Mouse (Mus musculus) activated CD4-positive, CD25-positive, alpha-beta regulatory T cell, adult 4 months (primary cell): ENCODE measurements around the gene Nt5m. TPM values are rescaled to one million over a fixed set of nuclear protein-coding genes. Genes with fewer than 3 reads are reported as not detected.
"Not testable (repeated sequence)": the region's sequence is repeated elsewhere in the genome, so short reads cannot be mapped to it uniquely, and the experiment has no call there.

Source experiments
- ATAC-seq: one replicate; pipeline ENCODE4 v1.8.0; 2017
- polyA plus RNA-seq, 2 experiments: library from polyadenylated mRNA; unstranded; fragments of 100-300 nt; shearing (Covaris generic); gene quantifications; one replicate each; pipeline ENCODE4 v1.2.1; 2017

The Nt5m gene
- 1 to 10 TPM; 8.7 to 8.8 TPM for polyA plus RNA-seq

DNA sequence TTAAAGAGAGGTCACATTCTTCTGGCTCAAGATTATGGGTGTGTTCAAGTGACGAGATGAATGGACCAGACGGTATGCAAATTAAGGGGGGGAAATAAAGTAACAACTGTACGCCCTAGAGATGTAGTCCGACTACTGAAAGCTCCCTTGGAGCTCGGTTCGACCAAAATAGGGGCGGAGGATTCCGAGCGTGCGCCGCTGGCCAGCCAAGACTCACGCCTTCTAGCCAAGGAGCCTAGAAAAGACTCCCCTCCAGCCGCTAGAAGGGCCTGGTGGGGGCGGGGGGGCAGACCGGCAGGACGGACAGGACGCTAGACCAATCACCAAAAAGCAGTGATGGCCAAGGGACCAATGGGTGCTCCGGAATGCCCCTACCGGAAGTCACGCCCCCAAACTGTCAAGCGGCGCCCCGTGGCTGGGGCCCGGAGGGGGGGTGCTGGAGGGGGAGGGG is at the start of gene Nt5m:
TSS of gene Nt5m (plus strand) at position 440 of the 451 bp plus-strand sequence.
- peak; percentile 84 for ATAC-seq

DNA sequence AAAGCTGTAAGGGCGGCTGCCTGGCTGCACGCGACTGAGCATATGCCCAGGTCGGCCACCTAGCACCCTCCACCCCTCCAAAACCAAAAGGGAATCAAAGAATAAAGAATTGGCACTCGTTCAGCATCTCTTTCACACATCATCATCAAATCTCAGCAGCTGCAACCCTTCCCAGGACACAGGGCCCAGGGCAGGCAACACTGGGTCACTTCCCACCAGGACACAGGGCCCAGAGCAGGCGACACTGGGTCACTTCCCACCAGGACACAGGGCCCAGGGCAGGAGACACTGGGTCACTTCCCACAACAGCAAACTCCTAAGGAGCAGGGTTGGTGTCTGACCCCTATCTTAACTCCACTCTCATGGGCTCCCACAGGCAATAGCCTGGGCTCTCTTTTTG is 45.9 kb upstream of the Nt5m start:
- ATAC-seq, result no peak

DNA sequence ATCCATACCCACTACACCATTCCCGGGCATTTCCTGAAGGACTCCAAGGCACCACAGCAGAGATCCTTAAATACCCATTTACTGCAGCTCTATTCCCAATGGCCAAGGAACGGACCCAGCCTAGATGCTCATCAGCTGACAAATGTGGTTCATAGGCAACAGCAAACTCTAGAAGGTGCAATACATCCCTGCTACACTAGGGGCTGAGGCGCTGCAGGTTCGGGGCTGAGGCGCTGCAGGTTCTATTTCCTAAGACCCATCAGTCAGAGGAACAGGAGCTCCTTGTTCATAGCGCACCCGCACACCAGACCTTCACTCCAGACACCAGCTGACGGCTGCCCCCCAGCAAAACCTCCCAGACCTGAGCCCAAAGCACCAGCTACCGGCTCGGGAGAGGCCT is 38.8 kb upstream of the Nt5m start:
- no peak for ATAC-seq

DNA sequence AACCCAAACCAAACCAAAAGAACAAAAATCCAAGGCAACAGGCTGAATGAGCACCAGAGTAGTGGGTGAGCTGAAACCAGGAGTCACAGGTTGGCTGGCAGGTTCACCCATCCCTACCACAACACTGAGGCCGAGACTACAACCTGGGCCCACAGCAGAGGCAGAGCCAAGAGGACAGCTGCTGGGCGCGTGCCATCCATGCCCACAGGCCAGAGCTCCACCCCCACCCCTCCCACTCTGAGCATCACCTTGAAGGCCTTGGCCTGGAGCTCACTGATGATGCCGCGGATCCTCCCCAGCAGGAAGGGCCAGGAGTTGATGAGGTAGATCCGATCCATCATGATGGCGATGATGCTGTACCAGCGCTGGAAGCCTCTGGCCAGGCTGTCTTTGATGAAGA is 37.4 kb upstream of the Nt5m start:
- ATAC-seq, result no peak

DNA sequence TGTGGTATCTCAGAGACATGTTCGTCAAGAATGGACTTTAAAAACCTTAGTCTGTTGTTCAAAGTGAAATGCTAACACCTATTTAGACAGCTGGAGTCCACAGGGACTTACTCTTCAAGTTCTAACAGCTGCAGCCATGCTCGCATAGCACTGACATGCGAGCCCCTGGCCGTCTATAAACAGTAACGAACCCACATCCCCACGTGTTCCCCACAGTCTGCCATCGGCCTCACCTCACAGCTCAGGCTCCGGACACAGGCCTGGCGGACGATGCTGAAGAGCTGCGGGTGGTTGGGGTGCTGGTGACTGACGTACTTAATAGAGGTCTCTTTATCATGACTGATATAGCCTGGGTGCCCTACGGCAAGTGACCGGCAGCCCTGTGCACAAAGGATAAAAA is 35.7 kb upstream of the Nt5m start:
- ATAC-seq, result no peak

DNA sequence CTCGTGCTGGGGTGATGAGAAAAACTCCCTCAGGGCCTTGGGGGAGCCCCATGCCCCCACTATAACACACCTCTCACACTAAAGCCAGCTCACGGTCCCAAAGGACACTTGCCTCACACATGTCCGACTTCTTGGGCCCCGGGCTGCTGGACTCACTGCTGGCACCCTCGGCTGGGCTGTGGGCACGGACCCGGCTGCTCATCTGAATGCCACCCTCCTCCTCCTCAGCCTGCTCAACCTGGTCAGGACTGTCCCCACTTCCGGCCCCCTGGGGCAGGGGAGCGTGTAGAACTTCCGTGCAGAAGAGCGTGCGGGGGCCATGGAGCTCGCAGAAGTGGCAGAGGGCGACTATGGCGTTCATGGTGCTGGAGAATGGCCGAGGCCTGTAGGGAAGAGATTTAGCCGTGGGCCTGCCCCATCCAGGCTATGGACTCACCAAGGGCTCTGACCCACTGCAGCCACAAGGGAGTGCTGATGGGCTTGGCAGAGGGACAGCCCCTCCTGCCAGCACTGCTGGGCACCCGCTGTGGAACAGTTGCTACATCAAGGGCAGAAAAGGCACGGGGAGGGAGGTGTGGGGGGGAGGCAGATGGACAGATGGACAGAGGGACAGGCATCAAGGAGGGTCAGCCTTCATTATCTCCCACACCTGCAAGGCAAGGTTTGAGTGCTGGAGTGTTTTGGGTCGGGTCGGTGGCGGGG is 34.7 kb upstream of the Nt5m start:
- ATAC-seq, result no peak

DNA sequence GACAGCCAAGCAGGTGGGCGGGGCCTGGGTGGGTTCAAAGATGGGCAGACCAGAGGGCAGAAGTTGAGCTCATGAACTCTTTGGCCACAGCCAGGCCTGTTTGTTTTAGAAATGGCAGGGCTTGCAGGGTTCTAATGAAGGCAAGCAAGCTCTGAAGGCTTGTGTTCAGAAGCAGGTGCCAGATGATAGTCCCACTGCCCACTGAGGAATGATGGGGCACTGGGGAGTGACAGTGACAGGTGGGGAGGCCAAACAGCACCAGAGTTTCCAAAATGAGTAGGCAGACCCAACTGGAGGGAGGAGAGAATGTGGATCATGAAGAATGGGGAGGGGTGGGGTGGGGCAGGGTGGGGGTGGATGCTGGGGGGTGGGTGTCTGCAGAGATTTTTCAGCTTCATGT is 34.0 kb upstream of the Nt5m start:
- no peak for ATAC-seq

DNA sequence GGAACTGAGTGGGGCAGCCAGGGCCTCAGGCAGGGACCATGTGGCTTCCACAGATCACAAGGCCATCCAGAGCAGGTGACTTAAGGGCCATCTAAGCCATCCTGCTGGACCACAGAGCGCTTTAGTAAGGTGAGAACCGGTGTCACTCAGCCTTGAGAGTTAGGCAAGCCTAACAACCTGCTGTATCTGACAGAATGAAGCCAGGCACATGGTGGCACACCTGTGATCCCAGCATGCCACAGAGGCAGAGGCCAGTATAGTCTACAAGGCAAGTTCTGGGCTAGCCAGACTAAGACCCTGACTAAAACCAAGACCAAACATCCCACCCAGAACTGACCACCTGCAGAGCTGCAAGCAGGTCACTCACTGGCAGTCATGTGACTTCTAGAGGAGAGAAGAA is 33.6 kb upstream of the Nt5m start:
- ATAC-seq, result no peak

DNA sequence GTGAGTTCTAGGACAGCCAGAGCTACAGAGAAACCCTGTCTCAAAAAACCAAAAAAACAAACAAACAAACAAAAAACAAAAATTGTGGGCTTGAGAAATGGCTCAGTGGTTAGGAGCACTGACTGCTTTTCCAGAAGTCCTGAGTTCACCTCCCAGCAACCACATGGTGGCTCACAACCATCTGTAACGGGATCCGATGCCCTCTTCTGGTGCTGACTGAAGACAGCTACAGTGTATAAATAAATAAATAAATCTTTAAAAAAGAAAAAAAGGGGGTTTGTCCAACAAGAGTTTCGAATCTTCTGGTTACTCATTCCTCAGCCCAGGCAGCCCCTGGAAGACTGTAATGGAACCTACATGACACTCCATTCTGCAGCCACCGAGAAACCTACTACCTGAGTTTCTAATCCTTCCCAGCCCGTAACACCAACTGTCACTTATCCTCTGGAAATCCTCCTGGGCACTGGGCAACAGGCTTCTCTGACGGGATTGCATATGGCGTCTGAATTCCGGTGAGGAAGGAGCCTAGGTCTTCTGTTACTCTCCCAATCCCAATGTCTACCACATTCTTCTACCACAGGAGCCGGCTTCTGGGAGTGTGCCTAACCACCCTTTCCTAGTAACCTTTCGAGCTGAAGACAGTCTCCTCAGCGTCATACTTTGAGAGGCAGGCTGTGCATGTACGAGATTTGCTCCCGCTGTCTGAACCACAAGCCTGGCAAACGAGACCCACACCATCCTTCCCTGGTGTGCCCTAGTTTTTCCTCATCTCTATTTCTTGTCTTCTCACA is 30.9 kb upstream of the Nt5m start:
- no peak for ATAC-seq

DNA sequence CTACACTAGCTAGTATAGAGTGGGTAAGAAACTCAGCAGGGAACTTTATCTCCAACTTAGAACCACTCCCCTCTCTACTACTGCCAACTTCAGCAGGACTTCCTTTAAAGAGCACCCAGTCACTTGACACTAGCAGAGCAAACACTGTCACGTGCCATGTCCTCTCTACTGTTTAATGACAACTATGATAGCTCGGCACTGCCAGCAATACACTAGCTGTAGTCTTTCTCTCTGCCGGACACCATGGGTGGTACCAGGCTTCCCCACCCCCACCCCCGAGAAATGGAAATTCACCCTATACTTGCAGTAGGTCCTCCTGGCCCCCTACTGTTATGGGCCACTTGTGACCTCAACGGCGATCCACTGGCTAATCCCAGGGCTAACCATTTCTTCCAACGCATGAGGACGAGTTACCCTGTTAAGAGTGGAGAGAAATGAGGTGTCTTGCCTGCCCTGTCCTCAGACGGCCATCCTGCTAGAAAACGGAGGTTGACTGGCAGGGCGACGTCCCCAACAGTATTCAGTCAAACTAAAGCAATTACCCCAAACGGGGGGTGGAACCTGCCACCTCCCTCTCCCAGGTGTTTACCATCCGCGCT is 30.1 kb upstream of the Nt5m start:
- ATAC-seq, result peak; percentile 64

DNA sequence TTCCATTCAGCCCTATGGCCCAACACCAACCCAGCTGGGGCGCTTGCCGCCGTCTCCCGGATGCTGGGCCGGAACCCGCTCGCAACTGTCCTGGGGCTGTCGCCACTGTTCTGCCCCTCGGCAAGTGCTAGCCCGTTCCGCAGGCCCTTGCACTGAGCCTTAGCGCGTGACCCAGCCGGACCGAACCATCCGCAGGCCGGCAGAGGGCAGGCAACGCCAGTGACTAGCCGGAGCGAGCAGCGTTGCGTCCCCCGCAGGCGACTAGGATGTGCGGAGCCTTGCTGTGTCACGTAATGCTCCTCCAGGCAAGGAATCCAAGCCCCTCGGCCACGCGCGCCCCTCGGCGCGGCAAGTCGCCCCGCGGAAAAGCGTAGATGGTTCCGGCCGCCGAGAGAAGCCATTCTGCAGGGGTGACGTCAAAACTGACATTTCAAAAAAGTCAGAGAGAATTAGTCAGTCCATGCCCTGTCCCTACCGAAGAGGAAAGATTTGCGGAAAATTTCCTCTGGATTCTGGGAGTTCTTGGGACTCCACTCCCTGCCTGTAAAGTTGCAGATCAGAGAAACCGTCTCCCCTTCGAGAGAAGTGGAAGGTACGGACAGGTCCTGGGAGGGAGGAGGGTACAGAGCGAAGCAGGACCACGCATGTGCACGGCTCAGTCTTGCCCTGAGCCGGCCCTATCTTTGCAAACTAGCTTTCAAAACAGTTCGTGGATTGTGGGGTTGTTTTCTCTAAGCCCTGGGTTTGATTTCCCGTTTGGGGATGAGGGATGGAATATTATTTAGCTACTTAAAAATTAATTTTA is 29.4 kb upstream of the Nt5m start, which contains the start of gene Flcn:
TSS of gene Flcn (minus strand) at position 347 of the 805 bp plus-strand sequence.
- peak; percentile 78 for ATAC-seq

DNA sequence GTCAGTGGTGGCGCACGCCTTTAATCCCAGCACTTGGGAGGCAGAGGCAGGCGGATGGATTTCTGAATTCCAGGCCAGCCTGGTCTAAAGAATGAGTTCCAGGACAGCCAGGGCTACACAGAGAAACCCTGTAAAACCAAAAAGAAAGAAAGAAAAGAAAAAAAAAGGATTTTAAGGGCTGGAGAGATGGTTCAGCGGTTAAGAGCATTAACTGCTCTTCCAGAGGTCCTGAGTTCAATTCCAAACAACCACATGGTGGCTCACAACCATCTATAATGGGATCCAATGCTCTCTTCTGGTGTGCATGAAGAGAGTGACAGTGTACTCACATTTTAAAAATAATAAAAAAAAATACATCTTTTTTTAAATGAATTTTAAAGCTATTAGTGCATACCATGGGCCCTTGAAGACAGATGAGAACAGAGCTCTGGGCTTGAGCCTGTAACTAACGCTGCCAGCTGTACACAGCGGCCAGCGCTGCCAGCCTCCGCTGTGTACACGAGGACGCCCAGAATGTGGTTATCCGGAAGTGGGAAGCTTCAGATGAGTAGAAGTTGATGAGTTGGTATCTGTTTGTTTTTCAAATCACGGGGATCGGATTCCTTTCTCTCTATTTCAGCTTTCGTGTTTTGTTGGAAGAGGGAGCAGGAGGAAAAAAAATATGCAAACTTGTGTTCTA is 28.6 kb upstream of the Nt5m start:
- no peak for ATAC-seq

DNA sequence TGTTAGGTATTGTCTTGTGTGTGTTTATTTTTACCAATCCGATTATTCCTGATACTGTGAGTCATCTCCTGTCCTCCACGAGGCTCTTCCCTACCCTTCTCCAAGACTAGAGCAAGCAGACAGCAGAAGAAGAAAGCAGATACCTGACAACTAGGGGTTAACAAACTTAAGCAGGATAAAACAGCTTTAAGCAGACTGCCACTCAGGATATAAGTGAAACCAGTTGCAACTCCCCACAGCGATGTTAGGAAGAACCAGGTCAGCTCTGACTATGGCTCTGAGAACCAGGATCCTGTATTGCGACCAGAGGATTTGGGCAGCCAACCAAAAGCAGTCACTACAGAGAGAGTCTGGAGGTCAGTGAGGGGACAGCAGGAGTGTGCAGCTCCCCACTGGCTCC is 28.0 kb upstream of the Nt5m start:
- no peak for ATAC-seq

DNA sequence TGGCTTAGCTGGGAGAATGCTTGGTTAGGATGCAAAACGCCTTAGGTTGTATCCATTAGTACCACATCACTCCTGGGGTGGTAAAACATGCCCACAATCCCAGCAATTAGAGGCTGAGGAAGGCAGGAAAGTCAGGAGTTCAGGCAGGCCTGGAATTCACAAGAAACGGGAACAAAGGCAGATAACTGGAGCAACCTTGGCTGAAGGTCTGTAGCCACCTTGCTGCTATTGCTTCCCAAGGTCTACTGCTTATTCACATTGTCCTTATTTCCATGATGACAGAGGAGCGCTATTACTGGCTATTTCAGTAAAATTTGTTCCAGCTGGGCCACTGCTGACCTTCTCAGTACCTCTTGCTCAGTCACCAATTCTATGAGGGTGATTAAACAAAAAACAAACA is 26.0 kb upstream of the Nt5m start:
- no peak for ATAC-seq

DNA sequence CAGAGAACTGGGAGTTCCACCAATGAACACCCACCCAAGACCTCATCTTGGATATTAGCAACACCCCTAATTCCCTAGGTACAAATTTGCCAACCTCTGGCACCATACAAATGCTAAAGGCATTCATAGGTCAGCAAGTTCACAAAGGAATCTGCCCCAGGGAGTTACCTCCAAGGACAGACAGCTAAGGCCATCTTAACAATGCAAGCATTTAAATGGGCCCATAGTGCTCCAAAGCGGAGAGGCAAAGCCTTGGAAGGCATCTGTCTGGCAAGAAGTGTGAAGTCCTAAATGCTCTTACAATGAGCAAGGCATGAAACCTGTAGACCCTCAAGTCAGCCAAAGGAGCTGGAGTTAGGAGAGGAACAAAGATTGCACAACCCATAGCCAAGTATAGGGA is 24.9 kb upstream of the Nt5m start:
- no peak for ATAC-seq

DNA sequence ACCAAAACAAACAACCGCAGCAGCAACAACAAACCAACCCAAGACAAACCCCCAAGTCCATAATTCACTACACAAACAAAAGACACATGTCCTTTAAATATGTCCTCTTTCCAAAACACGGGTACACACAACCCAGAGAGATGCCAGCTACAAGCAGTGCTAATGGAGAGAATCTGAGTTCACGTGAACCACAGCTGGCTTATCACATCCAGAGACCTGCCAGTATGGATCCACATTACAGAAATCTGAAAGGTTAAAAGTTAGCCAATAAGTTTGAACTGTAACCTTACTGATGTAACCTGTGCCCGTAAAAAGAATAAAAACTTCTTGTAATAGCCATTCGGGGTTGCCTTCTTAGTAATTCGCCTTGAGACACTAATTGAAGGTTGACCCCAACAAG is 24.3 kb upstream of the Nt5m start:
- no peak for ATAC-seq

DNA sequence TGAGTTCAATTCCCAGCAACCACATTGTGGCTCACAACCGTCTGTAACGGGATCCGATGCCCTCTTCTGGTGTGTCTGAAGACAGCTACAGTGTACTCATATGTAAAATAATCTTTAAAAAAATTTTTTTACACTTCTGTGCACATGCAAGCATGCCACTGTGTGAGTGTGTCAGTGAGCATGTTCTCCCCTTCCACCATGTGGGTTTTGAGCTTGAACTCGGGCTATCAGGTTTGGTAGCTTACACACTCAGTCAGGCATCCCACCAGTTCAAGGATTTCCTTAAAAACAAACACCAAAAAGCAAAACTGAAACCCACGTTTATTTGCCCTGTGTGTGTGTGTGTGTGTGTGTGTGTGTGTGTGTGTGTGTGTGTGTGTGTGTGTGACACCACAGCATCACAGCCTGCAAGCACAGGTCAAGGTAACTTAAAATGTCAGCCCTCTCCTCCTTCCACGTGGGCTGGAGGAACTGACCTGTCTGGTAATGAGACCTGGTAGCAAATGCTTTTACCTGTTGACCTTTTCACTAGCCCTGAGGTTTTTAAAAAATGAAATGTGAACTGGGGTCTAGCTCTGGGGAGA is 23.7 kb upstream of the Nt5m start:
- ATAC-seq, result no peak

DNA sequence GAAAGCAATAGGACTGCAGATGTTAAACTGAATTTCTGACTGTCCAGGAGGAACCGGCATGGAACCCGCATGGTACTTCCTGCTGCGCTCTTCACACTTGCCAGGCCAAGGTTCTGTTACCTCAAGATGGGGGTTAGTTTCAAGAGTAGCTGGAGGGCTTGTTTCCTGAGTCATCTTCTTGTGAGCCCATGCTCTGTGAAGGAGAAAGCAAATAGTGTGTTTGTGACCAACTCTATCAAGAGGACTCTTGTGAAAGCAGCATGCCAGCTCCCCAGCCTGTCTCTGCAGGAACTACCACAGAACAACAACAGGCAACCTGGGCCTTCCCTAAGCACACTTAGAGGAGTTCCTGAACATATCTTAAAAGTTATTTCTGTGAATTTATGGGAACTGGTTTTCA is 21.3 kb upstream of the Nt5m start:
- no peak for ATAC-seq

DNA sequence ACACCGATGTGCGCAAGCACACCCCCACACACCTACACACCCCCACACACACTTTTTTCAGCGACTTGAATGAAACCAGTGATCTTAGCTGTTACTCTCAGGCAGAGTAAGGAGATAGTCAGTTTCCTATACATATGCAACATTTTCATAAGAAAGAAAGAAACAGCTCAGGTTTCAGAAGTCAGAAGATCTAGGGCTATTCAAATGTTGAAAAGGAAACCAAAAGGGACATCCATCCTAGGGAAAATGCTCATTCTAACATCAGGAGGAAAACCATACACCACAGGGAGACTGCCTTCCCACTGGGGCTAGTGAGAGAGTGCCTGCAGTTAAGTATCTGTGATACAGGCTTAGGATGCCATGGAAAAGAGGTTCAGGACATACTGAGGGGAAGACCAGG is 17.6 kb upstream of the Nt5m start:
- no peak for ATAC-seq

DNA sequence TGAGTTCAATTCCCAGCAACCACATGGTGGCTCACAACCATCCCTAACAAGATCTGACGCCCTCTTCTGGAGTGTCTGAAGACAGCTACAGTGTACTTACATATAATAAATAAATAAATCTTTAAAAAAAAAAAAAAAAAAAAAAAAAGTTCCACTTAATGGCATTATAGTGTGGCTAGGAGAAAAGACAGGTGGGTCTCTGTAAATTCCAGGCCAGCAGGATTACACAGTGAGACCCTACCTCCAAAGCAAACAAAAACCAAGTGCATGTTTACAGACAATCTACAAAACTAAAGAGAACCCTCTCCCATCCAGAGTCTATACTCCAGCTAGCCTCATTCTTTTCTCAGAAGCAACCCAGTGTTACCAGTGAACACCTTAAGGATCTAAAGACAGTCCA is 1.5 kb upstream of the Nt5m start:
- not testable (repeated sequence) for ATAC-seq

DNA sequence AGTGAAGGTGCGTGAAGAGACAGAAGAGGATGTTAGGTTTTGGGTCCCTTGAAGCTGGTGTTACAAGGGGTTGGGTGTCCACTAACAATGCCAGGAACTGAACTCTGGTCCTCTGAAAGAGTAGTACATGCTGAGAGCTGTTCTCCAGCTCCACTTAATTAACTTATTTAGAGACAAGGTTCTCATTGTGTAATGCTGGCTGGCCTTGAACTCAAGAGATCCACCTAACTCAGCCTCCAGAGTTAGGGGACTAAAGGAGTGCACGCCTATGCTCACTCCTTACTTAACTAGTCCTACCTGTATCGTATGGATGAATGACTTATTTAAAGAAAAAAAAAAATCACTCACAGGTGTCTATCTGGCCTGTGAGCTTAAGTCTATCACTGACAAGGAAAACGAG is 821 bp upstream of the Nt5m start:
- ATAC-seq, result no peak
